Mouse (Mus musculus): ENCODE measurements around the gene 1700024B05Rik. TPM values are rescaled to one million over a fixed set of nuclear protein-coding genes. Genes with fewer than 3 reads are reported as not detected.

1700024B05Rik gene
- total and polyA plus RNA-seq, 3 experiments = 0.10 TPM; not detected in 2

Other genes starting within 250 kb of the 1700024B05Rik start
- not detected in 2 replicates for gene Gm8068, start 242.1 kb upstream of the 1700024B05Rik start, total RNA-seq (2012; rRNA removed)
- not detected for gene Gm8068, start 242.1 kb upstream of the 1700024B05Rik start, polyA plus RNA-seq (2012; ENCODE audit: insufficient read depth in 1 of 2, insufficient read length in 2 of 2, low read depth in 1 of 2, low replicate concordance in 2 of 2, missing spikeins in 1 of 2)
- gene Gm7929, start 193.4 kb upstream of the 1700024B05Rik start, total RNA-seq (2012; rRNA removed) = not detected in 2 replicates
- gene Gm7929, start 193.4 kb upstream of the 1700024B05Rik start, polyA plus RNA-seq (2012; ENCODE audit: insufficient read depth in 1 of 2, insufficient read length in 2 of 2, low read depth in 1 of 2, low replicate concordance in 2 of 2, missing spikeins in 1 of 2) = not detected
- not detected in 2 replicates for gene Gm47189, start 171.6 kb upstream of the 1700024B05Rik start, total RNA-seq (2012; rRNA removed)
- not detected for gene Gm47189, start 171.6 kb upstream of the 1700024B05Rik start, polyA plus RNA-seq (2012; ENCODE audit: insufficient read depth in 1 of 2, insufficient read length in 2 of 2, low read depth in 1 of 2, low replicate concordance in 2 of 2, missing spikeins in 1 of 2)
- not detected in 2 replicates for gene Gm7980, start 36.7 kb upstream of the 1700024B05Rik start, total RNA-seq (2012; rRNA removed)
- not detected for gene Gm7980, start 36.7 kb upstream of the 1700024B05Rik start, polyA plus RNA-seq (2012; ENCODE audit: insufficient read depth in 1 of 2, insufficient read length in 2 of 2, low read depth in 1 of 2, low replicate concordance in 2 of 2, missing spikeins in 1 of 2)
- not detected in 2 replicates for gene 1700049E17Rik1, start 19.0 kb upstream of the 1700024B05Rik start, total RNA-seq (2012; rRNA removed)
- not detected for gene 1700049E17Rik1, start 19.0 kb upstream of the 1700024B05Rik start, polyA plus RNA-seq (2012; ENCODE audit: insufficient read depth in 1 of 2, insufficient read length in 2 of 2, low read depth in 1 of 2, low replicate concordance in 2 of 2, missing spikeins in 1 of 2)
- gene Gm6401, start 23.9 kb downstream of the 1700024B05Rik start, total RNA-seq (2012; rRNA removed) = not detected in 2 replicates
- not detected for gene Gm6401, start 23.9 kb downstream of the 1700024B05Rik start, polyA plus RNA-seq (2012; ENCODE audit: insufficient read depth in 1 of 2, insufficient read length in 2 of 2, low read depth in 1 of 2, low replicate concordance in 2 of 2, missing spikeins in 1 of 2)
- gene Gm3543, start 39.3 kb downstream of the 1700024B05Rik start, total RNA-seq (2012; rRNA removed) = not detected in 2 replicates
- gene Gm3543, start 39.3 kb downstream of the 1700024B05Rik start, polyA plus RNA-seq (2012; ENCODE audit: insufficient read depth in 1 of 2, insufficient read length in 2 of 2, low read depth in 1 of 2, low replicate concordance in 2 of 2, missing spikeins in 1 of 2) = not detected
- not detected in 2 replicates for gene Gm7951, start 173.4 kb downstream of the 1700024B05Rik start, total RNA-seq (2012; rRNA removed)
- gene Gm7951, start 173.4 kb downstream of the 1700024B05Rik start, polyA plus RNA-seq (2012; ENCODE audit: insufficient read depth in 1 of 2, insufficient read length in 2 of 2, low read depth in 1 of 2, low replicate concordance in 2 of 2, missing spikeins in 1 of 2) = not detected
- not detected in 2 replicates for gene Gm17027, start 218.6 kb downstream of the 1700024B05Rik start, total RNA-seq (2012; rRNA removed)
- gene Gm17027, start 218.6 kb downstream of the 1700024B05Rik start, polyA plus RNA-seq (2012; ENCODE audit: insufficient read depth in 1 of 2, insufficient read length in 2 of 2, low read depth in 1 of 2, low replicate concordance in 2 of 2, missing spikeins in 1 of 2) = not detected
- not detected in 2 replicates for gene Gm3573, start 246.8 kb downstream of the 1700024B05Rik start, total RNA-seq (2012; rRNA removed)
- gene Gm3573, start 246.8 kb downstream of the 1700024B05Rik start, polyA plus RNA-seq (2012; ENCODE audit: insufficient read depth in 1 of 2, insufficient read length in 2 of 2, low read depth in 1 of 2, low replicate concordance in 2 of 2, missing spikeins in 1 of 2) = not detected

Data from MEL (cell line).